Mouse (Mus musculus) kidney, adult 2 months (tissue): ENCODE results near the gene Usp30. TPM values are rescaled to one million over a fixed set of nuclear protein-coding genes. Genes with fewer than 3 reads are reported as not detected.

Experiments used
- DNase-seq: peaks from one replicate; pipeline ENCODE4 v3.0.0; 2021
- H3K27ac ChIP-seq: fragments of 200-500 bp; 2 replicates; pipeline ENCODE4 v1.5.1; 2012; ENCODE audit warnings: low read depth, low read length, control low read depth, inconsistent platforms; ENCODE audit not compliant: insufficient read depth
- H3K27me3 ChIP-seq: fragments of 200-500 bp; replicated peaks from 2 replicates; pipeline ENCODE4 v1.6.1; 2012; ENCODE audit warnings: mild to moderate bottlenecking, moderate library complexity, low read length, inconsistent platforms; ENCODE audit not compliant: control insufficient read depth, insufficient read depth
- H3K36me3 ChIP-seq: fragments of 200-500 bp; 2 replicates; pipeline ENCODE4 v1.6.1; 2012; ENCODE audit warnings: mild to moderate bottlenecking, moderate library complexity, low read length, inconsistent platforms; ENCODE audit not compliant: control insufficient read depth, insufficient read depth
- H3K4me1 ChIP-seq: fragments of 200-500 bp; 2 replicates; pipeline ENCODE4 v1.6.1; 2011; ENCODE audit warnings: low read length; ENCODE audit not compliant: control insufficient read depth, insufficient read depth
- H3K4me3 ChIP-seq: fragments of 200-500 bp; 2 replicates; pipeline ENCODE4 v1.5.1; 2011; ENCODE audit warnings: mild to moderate bottlenecking, low read depth, low read length, control low read depth; ENCODE audit not compliant: insufficient read depth
- CTCF ChIP-seq: fragments of 200-500 bp; conservative IDR thresholded peaks from 2 replicates; pipeline ENCODE4 v1.5.1; 2011; ENCODE audit warnings: low read depth, mild to moderate bottlenecking, control low read depth, low read length, moderate library complexity, mixed read lengths; ENCODE audit not compliant: insufficient read depth, insufficient read length
- POLR2A ChIP-seq: fragments of 200-500 bp; IDR thresholded peaks from one replicate; pipeline ENCODE4 v1.6.1; 2011; ENCODE audit warnings: low read depth, low read length, control low read depth
- WGBS: fragments of 180-500 bp; shearing (Covaris S2); methylation state at CpG from one replicate; pipeline ENCODE4 v1.1.7; 2018; 5-methylcytosine and 5-hydroxymethylcytosine counted together
- polyA plus RNA-seq: library from polyadenylated mRNA; depleted of rRNA; stranded (reverse); fragments of >200 nt; gene quantifications from 2 replicates; pipeline ENCODE4 v1.2.3, GENCODE M21; 2012

Usp30 gene
- polyA plus RNA-seq, 1 experiment, result 24.6 TPM

GRCm38 (mm10) chr5:114161424-114161823, 96.2 kb downstream of the Usp30 start:
- 44% methylated on average over 6 of the region's 6 CpGs for WGBS
- TF ChIP-seq CTCF (no peak), POLR2A (no peak)
- Histone ChIP-seq H3K27ac (peak overlapping the region; percentile 63; the same call in 1 of the 2 replicates), H3K4me1 (peaks cover 7% of the 10 kb centered on the region; the same call in 1 of the 2 replicates), H3K36me3 (no peaks in the 10 kb centered on the region), H3K27me3 (no peaks in the 10 kb centered on the region), H3K4me3 (no peak overlapping the region)
- DNase-seq, result peak; percentile 46

- H3K4me1 ChIP-seq, result peaks cover 7% of the 10 kb centered on the region; the same call in 1 of the 2 replicates
- no peak overlapping the region for H3K4me3 ChIP-seq
- TF ChIP-seq POLR2A (no peak), CTCF (0 out of 2 replicates have a peak, but pooled peaks have one; percentile 12)
- no peaks in the 10 kb centered on the region for H3K36me3 ChIP-seq
- H3K27me3 ChIP-seq, result no peaks in the 10 kb centered on the region
- 54% methylated on average over 12 of the region's 12 CpGs for WGBS
- DNase-seq, result no peak
- H3K27ac ChIP-seq, result peak overlapping the region; percentile 63; the same call in 1 of the 2 replicates
These were observed 97.0 kb downstream of the Usp30 start for GRCm38 (mm10) chr5:114162106-114162815.

GRCm38 (mm10) chr5:114163117-114163696, 97.9 kb downstream of the Usp30 start:
- WGBS, result 64% methylated on average over 6 of the region's 6 CpGs
- no peaks in the 10 kb centered on the region for H3K36me3 ChIP-seq
- TF ChIP-seq CTCF (no peak), POLR2A (no peak)
- H3K4me1 ChIP-seq, result peaks cover 7% of the 10 kb centered on the region; the same call in 1 of the 2 replicates
- no peak overlapping the region for H3K27ac ChIP-seq
- DNase-seq, result no peak
- no peaks in the 10 kb centered on the region for H3K27me3 ChIP-seq
- no peak overlapping the region for H3K4me3 ChIP-seq

GRCm38 (mm10) chr5:114170345-114170744, 105.1 kb downstream of the Usp30 start:
- Histone ChIP-seq H3K36me3 (no peaks in the 10 kb centered on the region), H3K27ac (no peak overlapping the region), H3K27me3 (no peaks in the 10 kb centered on the region), H3K4me1 (no peaks in the 10 kb centered on the region), H3K4me3 (no peak overlapping the region)
- WGBS, result 87% methylated on average over 7 of the region's 7 CpGs
- TF ChIP-seq POLR2A (no peak), CTCF (no peak)
- DNase-seq, result no peak

- DNase-seq, result no peak
- H3K27me3 ChIP-seq, result no peaks in the 10 kb centered on the region
- peaks cover 4% of the 10 kb centered on the region; the same call in 1 of the 2 replicates for H3K4me1 ChIP-seq
- WGBS, result 92% methylated on average over 3 of the region's 3 CpGs
- H3K36me3 ChIP-seq, result no peaks in the 10 kb centered on the region
- H3K27ac ChIP-seq, result no peak overlapping the region
- TF ChIP-seq POLR2A (no peak), CTCF (no peak)
- H3K4me3 ChIP-seq, result no peak overlapping the region
These were observed 107.7 kb downstream of the Usp30 start for GRCm38 (mm10) chr5:114172936-114173335.

GRCm38 (mm10) chr5:114173458-114173857, 108.2 kb downstream of the Usp30 start:
- no peak for DNase-seq
- peaks cover 4% of the 10 kb centered on the region; the same call in 1 of the 2 replicates for H3K4me1 ChIP-seq
- TF ChIP-seq CTCF (0 out of 2 replicates have a peak, but pooled peaks have one; percentile 11), POLR2A (no peak)
- H3K36me3 ChIP-seq, result no peaks in the 10 kb centered on the region
- no peak overlapping the region for H3K4me3 ChIP-seq
- WGBS, result 75% methylated on average over 7 of the region's 7 CpGs
- H3K27me3 ChIP-seq, result no peaks in the 10 kb centered on the region
- H3K27ac ChIP-seq, result no peak overlapping the region
